Mouse (Mus musculus): Measurements from ENCODE around the gene Lipe.

DNA sequence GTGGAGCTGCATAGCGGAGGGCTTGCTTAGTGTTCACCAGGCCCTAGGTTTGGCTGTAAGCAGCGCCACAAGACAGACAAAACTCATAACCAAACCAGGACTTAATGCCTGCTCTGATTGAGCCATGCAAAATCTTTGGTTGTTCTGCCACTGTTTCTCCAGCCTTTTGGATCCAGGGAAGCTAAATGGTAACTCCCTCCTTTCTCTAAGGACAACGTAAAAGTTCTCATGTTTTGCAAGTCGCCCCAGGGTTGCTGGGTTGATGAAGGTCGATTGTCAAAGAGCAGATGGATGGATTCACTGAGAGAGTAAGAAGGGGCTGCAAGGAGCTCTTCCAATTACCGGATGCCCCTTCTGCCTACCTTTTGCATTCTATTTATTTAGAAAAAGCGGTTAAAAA is 3.8 kb downstream of the Lipe start:
- TF ChIP-seq TAL1 (IDR thresholded peaks at IDR 0.05; ENCODE audit: low read length) (no peak), GATA1 (IDR thresholded peaks at IDR 0.05; ENCODE audit: low read length) (no peak)
